Mouse (Mus musculus) thymus, postnatal 36 days (tissue): ENCODE measurements around the gene Bach2.

Experiments
- DNase-seq, 2 experiments: peaks; one replicate each; pipeline ENCODE4 v3.0.0; 2022; ENCODE audit warnings: mixed read lengths in 2 of 2

Bach2 gene

GRCm38 (mm10) chr4:32299970-32300369 lies 61.4 kb downstream of the Bach2 start:
- DNase-seq, result no peak

- DNase-seq, result no peak
Observed at GRCm38 (mm10) chr4:32302668-32303067, 64.1 kb downstream of the Bach2 start.

DNA sequence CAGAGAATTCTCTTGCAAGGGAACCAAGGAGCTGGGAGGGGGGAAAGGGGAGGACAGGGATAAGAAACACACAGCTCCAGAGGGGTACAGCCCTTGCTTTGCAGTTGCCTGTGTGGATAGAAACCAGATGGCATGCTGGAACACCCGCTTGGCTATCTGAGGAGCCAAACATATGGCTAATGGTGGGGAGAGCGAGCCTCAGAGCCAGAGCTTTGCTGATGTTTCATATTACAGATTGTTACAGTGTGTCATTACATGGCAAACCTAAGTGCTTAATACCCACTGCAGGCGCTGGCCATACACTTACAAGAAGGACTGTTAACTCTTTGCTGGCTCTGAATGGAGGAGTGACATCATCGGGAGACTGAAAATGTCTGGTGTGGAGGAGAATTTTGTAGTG lies 64.5 kb downstream of the Bach2 start:
- no peak for DNase-seq

GRCm38 (mm10) chr4:32303674-32304073 lies 65.1 kb downstream of the Bach2 start:
- no peak for DNase-seq

DNA sequence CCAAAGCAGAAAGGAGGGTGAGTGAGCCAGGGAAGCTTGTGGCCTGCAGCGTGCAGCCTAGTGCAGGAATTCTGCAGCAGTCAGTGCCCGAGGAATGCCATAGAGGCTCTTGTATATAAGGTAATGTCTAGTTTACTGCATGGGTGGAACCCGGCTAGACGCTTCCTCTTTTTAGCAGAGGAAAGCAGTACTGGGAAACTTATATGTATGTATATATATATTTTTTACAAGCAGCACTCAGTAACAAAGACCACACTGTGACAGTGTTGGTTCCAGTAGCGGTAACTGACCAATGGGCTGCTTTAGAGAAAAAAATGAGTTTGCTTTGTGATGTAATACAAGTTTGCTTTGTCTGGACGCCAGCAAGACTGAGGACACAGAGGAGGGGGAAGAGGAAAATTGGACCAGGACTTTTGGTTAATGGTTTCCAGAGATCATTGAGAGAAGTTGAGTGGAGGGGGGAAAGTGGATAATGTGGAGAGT lies 65.7 kb downstream of the Bach2 start:
- no peak for DNase-seq

- no peak for DNase-seq
Observed at GRCm38 (mm10) chr4:32305036-32305615, 66.5 kb downstream of the Bach2 start.

DNA sequence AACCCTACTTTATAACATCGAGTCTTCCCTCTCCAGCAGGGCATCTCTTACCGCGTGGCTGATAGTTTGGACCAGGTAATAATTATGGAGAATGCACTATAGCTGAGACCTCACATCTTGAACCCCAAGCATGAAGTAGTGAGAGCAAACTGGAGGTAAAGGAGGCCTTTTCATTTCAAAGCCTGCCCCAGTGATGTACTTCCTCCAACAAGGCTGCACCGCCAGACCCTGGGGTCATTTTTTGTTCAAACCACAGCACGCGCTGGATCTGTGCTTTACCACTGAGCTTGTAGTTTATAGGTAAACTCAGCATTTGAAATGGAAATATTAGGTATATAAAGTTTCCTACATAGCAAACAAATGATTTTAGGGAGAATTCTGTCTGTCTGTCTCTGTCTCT lies 67.1 kb downstream of the Bach2 start:
- no peak for DNase-seq

- no peak for DNase-seq
Observed at GRCm38 (mm10) chr4:32306169-32306792, 67.7 kb downstream of the Bach2 start.

DNA sequence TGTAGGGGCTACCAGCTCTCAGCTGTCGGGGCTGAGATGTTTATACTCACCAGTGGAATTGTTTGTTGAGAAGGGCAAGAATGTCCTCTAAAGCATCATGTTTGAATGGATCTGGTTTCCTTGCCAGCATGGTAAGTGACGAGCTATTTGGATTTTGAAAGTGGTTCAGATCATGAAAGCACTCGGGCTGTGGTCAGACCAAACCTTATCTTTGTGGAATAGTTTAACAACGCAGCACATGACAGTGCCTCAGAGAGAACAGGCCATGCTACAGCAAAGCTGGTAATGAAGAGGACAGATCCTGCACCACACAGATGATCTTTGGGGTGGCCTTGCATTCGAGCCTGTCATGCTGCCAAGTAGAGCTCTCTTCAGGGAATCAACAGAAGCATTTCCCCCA lies 68.6 kb downstream of the Bach2 start:
- DNase-seq, result no peak

GRCm38 (mm10) chr4:32312171-32312946 lies 73.8 kb downstream of the Bach2 start:
- DNase-seq, result no peak

DNA sequence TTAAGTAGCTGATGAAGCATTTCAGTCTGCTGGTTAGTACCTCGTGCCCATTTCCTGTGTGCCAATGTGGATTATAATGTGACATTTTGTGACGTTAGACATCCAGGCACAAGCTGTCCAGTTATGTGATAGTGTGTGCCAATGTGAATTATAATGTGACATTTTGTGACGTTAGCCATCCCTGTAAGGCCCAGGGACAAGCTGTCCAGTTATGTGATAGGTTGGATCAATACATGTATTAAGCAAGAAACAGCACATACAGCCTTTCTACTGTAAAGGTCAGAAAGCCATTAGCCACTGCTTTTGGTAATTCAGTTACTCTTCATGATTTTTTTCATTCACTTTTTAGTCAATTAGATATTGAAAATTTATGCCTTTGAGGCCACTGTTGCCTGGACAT lies 76.3 kb downstream of the Bach2 start:
- no peak for DNase-seq

GRCm38 (mm10) chr4:32318608-32319007 lies 80.0 kb downstream of the Bach2 start:
- DNase-seq, result no peak

- DNase-seq, result no peak
Observed at GRCm38 (mm10) chr4:32319327-32319726, 80.7 kb downstream of the Bach2 start.

- DNase-seq, result no peak
Observed at GRCm38 (mm10) chr4:32320039-32320438, 81.4 kb downstream of the Bach2 start.

- DNase-seq, result no peak
Observed at GRCm38 (mm10) chr4:32324111-32324510, 85.5 kb downstream of the Bach2 start.

- no peak for DNase-seq
Observed at GRCm38 (mm10) chr4:32324967-32325366, 86.4 kb downstream of the Bach2 start.

GRCm38 (mm10) chr4:32325596-32325995 lies 87.0 kb downstream of the Bach2 start:
- no peak for DNase-seq

- no peak for DNase-seq
Observed at GRCm38 (mm10) chr4:32326279-32326678, 87.7 kb downstream of the Bach2 start.

DNA sequence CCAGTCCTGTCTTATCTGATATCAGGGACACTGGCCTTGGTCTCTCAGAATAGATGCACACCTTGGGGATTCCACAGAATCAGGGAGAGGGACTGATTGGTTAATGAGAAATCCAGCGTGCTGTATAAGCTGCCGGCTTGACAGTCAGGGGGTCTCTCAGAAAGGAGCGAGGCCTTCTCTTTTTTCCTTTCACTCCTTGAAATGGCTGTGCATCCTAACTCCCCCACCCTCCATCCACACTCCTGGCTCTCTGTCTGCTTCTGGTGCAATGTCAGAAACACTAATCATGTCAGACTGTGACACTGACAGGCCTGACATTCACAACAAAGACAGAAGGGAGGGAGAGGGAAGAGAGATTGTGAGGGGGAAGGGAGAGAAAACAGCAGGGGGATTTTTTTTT lies 88.3 kb downstream of the Bach2 start:
- no peak for DNase-seq

- DNase-seq, result no peak
Observed at GRCm38 (mm10) chr4:32327626-32328025, 89.0 kb downstream of the Bach2 start.

GRCm38 (mm10) chr4:32328561-32328960 lies 90.0 kb downstream of the Bach2 start:
- DNase-seq, result no peak

DNA sequence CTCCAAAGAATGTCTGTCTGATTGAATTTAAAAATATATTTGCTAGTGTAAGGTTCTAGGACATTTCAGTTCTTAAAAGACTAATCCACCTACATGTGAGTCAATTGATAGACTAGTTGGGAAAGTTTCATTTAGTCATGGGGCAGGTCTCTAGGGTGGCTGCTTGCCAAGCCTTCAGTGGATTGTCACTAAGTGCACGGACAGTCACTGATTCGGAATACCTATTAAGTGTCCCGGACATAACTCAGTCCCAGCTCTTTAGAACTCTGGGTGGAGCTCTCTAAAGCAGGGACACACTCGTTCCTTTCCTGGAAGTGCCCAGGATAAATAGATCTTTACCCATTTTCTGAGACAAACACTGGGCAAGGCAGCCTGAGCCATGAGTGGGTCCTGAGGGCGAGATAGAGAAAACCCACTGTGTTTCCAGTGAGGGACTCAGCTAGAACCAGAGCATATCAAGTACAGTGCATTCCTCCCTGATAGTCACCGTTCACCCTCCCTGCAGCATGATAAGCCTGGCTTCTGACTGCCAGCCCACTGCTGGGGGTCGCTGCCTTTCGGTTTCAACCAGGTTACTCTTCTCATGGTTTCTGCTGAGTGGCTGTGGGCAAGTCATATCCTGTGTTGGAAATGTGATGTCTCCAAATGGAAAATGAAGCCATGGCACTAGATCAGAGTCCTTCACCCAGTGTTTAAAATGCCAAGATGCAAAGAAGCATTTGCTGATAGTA lies 92.1 kb downstream of the Bach2 start:
- DNase-seq, result no peak

DNA sequence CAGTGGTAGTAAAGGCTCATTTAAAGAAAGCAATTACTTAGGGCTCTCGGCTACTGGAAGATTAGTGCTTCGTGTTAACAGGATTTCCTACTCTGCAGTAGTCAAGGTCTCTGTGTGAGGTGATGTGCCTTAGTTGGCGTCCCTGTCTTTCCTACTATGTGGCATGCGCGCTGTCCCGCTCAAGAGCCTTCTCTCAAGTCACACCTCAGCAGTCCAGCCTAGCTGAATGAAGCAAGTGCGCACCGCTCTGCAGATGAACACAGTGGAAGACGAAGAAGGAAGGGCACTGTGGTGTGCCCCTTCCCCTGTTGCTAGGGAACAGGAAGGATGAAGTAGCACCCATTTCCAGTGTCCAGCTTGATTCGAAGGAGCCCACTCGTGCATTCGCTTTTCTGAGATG lies 93.4 kb downstream of the Bach2 start:
- no peak for DNase-seq
